Mouse (Mus musculus) bone marrow macrophage, adult 2 months (primary cell): ENCODE data around the gene Glul.

Experiments used
- CTCF ChIP-seq: IDR thresholded peaks from 2 replicates; pipeline ENCODE4 v1.5.1; 2012; ENCODE audit warnings: low read depth, mild to moderate bottlenecking, low read length, moderate library complexity
- POLR2A ChIP-seq: IDR thresholded peaks from 2 replicates; pipeline ENCODE4 v1.6.1; 2012; ENCODE audit warnings: mild to moderate bottlenecking, low read depth, low read length, borderline replicate concordance

- no peak for TF ChIP-seq CTCF
- TF ChIP-seq POLR2A = no peak
Observed at GRCm38 (mm10) chr1:153891442-153891841, 8.3 kb upstream of the Glul start, which contains the start of gene Teddm1a.
